Mouse (Mus musculus) C2C12 (cell line): ENCODE measurements around the gene Gm20388. TPM values are rescaled to one million over a fixed set of nuclear protein-coding genes. Genes with fewer than 3 reads are reported as not detected.
"Not testable (repeated sequence)": the region's sequence is repeated elsewhere in the genome, so short reads cannot be mapped to it uniquely, and the experiment has no call there.

Experiments
- H3K27me3 ChIP-seq: one replicate; pipeline ENCODE4 v1.6.1; 2011; ENCODE audit not compliant: control insufficient read depth, insufficient read depth, insufficient read length
- H3K36me3 ChIP-seq: one replicate; pipeline ENCODE4 v1.6.1; 2011; ENCODE audit not compliant: control insufficient read depth, insufficient read depth
- H3K4me3 ChIP-seq: one replicate; pipeline ENCODE4 v1.5.1; 2011; ENCODE audit warnings: mild to moderate bottlenecking, control low read depth; ENCODE audit not compliant: poor library complexity, insufficient read depth, severe bottlenecking
- H3K79me2 ChIP-seq: one replicate; pipeline ENCODE4 v1.6.1; 2011; ENCODE audit not compliant: control insufficient read depth, insufficient read depth
- H3K79me3 ChIP-seq: one replicate; pipeline ENCODE4 v1.6.1; 2011; ENCODE audit warnings: low read depth, control low read depth
- H3ac ChIP-seq: one replicate; pipeline ENCODE3; 2011; ENCODE audit warnings: low read depth; ENCODE audit not compliant: control insufficient read depth, insufficient read length
- CEBPB ChIP-seq: IDR thresholded peaks from one replicate; pipeline ENCODE4 v1.6.1; 2011; ENCODE audit warnings: low read depth, mild to moderate bottlenecking, control low read depth, moderate library complexity
- CTCF ChIP-seq: IDR thresholded peaks from one replicate; pipeline ENCODE4 v1.5.1; 2011; ENCODE audit not compliant: control insufficient read depth, insufficient read depth, insufficient read length
- FOSL1 ChIP-seq: IDR thresholded peaks from one replicate; pipeline ENCODE4 v1.8.0; 2011; ENCODE audit warnings: mild to moderate bottlenecking, low read length; ENCODE audit not compliant: poor library complexity, insufficient read depth, severe bottlenecking
- MAX ChIP-seq: IDR thresholded peaks from one replicate; pipeline ENCODE4 v1.6.1; 2011; ENCODE audit warnings: mild to moderate bottlenecking, control low read depth
- MYOD1 ChIP-seq: IDR thresholded peaks from one replicate; pipeline ENCODE4 v1.6.1; 2011; ENCODE audit warnings: low read depth; ENCODE audit not compliant: control insufficient read depth, insufficient read length
- MYOG ChIP-seq: IDR thresholded peaks from one replicate; pipeline ENCODE4 v1.6.1; 2011; ENCODE audit not compliant: control insufficient read depth, insufficient read length; ENCODE audit errors: extremely low read depth
- USF1 ChIP-seq: IDR thresholded peaks from one replicate; pipeline ENCODE4 v1.6.1; 2011; ENCODE audit warnings: low read depth, mild to moderate bottlenecking, control low read depth, moderate library complexity
- polyA plus RNA-seq: library from polyadenylated mRNA; unstranded; fragments of >200 nt; fragmentation: generic; extraction: Trizol; gene quantifications from one replicate; pipeline ENCODE4 v1.2.1, GENCODE M21; 2012; ENCODE audit warnings: missing spikeins

Gm20388 gene
- polyA plus RNA-seq, 1 experiment = 15.0 TPM

DNA sequence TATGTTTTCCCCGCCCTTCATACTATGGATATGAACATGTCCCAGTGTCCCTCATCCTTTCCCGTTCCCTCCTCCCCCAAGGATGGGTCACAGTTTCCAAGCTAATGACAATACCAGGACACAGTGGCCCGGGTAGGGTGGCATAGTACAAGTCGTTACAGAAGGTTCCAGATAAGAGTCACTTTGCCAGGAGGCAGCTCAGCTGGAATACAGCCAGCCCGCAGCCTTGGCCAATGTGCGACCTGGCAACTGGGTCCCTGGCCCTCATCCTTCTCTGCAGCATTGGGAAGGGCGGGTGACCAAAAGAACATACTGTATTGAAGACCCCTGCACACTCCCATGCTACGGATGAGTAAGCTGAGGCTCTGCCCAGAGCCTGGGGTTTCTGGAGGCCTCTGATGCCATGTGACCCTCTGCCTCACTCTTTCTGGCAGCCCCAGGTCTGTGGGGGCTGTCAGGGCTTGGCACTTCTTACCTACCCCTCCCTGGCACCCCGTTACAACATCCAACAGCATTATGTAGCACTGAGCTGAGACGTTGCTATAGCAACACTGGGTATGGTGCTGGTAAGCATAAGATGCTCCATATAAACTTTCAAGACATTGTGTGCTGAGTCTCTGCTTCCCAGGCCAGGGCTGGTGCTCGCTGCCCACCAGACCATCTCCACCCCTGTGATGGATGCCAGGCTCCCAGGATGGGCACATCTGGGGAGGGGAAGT, 418.5 kb downstream of the Gm20388 start:
- Histone ChIP-seq H3K27me3 (no peaks in the 10 kb centered on the region), H3K79me2 (no peaks in the 10 kb centered on the region), H3ac (no peak overlapping the region), H3K4me3 (no peak overlapping the region), H3K36me3 (no peaks in the 10 kb centered on the region), H3K79me3 (peaks cover 2% of the 10 kb centered on the region)
- TF ChIP-seq CEBPB (no peak), MYOG (no peak), MYOD1 (no peak), MAX (no peak), USF1 (no peak), FOSL1 (no peak), CTCF (no peak)

DNA sequence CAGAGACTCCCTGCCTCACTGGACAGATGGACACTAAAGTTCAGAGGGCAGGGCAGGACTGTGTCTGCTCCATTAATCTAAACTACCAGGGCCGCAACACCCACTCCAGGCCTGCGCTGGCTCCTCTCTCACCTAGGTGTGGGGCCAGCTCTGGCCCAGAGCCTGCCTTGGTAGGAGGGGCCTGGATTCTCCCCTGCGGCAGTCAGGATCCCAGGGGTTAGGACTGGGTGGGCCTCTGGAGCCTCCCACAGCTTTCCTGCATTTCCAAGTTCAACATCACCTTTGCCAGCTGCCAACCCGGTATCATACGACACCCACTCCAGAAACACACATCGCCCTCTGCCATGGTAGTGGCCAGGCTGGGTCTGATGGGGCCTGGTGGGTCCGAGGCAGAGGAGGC, 420.4 kb downstream of the Gm20388 start:
- H3K27me3 ChIP-seq = no peaks in the 10 kb centered on the region
- TF ChIP-seq MAX (no peak), CTCF (no peak), MYOD1 (no peak), USF1 (no peak), MYOG (no peak), CEBPB (no peak), FOSL1 (no peak)
- H3ac ChIP-seq = no peak overlapping the region
- H3K36me3 ChIP-seq = no peaks in the 10 kb centered on the region
- H3K4me3 ChIP-seq = no peak overlapping the region
- H3K79me2 ChIP-seq = no peaks in the 10 kb centered on the region
- peaks cover 2% of the 10 kb centered on the region for H3K79me3 ChIP-seq

DNA sequence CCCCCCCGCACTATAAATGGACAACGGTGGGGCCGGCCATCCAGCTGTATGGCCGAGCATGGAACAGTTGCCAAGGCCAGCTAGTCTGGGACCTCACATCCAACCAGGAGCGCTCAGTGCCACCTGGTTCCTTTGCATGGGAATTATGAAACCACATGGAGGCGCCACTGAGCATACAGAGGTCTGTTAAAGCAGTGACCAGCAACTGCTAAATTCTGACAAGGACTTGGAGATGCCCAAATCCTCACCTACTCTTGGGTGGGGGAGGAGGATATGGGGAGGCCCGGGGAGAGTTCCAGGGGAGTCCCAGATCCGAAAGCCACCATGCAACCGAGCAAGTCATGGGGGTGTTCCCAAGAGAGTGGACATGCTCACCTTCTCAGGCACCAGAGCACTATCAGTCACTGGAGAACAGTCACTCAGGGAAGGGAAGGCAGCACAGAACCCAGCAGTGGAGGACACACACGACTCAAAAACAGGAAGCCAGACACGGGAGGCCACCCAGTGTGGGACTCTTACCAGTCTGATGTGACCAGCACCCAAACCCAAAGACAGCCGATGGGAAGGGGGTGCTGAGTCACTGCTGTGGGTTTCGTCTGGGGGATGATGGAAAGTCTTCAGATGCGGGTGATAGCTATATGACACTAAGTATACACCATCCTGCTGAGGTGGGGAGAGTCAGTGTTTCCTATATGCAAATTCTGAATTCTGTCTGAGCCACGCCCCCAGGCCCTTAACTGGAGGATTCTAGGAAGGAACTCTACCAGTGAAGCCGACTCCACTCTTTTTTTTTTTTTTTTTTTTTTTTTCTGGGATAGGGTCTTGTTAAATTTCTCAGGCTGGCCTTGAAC, 422.0 kb downstream of the Gm20388 start:
- no peaks in the 10 kb centered on the region for H3K79me2 ChIP-seq
- H3K36me3 ChIP-seq = no peaks in the 10 kb centered on the region
- TF ChIP-seq USF1 (no peak), MYOD1 (no peak), CTCF (no peak), CEBPB (no peak), MAX (no peak), MYOG (no peak), FOSL1 (no peak)
- H3K27me3 ChIP-seq = no peaks in the 10 kb centered on the region
- H3K79me3 ChIP-seq = peaks cover 2% of the 10 kb centered on the region
- H3K4me3 ChIP-seq = no peak overlapping the region
- no peak overlapping the region for H3ac ChIP-seq

DNA sequence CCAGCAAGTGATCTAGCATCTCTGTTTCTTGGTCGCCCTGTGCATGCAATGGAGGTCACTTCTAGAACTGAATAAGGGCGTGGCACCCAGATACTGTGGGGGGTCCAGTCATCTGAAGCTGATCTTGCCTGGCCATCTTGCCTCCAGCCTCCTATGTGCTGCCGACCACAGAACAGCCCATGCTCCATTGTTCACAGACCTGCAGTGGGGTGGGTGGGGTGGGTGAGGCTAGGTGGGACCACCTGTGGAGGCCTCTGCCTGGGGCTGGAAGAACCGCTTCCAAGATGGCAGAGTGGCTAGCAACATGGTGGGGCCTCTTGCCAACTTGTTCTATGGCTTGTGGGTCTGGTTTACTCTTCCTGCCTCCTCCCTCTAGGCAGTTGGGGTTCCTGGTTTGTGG, 423.0 kb downstream of the Gm20388 start:
- no peaks in the 10 kb centered on the region for H3K79me2 ChIP-seq
- H3K79me3 ChIP-seq = peaks cover 2% of the 10 kb centered on the region
- H3K27me3 ChIP-seq = no peaks in the 10 kb centered on the region
- H3K36me3 ChIP-seq = no peaks in the 10 kb centered on the region
- TF ChIP-seq FOSL1 (no peak), CEBPB (no peak), MYOG (no peak), USF1 (no peak), MAX (no peak), CTCF (no peak), MYOD1 (no peak)
- no peak overlapping the region for H3ac ChIP-seq
- H3K4me3 ChIP-seq = no peak overlapping the region

DNA sequence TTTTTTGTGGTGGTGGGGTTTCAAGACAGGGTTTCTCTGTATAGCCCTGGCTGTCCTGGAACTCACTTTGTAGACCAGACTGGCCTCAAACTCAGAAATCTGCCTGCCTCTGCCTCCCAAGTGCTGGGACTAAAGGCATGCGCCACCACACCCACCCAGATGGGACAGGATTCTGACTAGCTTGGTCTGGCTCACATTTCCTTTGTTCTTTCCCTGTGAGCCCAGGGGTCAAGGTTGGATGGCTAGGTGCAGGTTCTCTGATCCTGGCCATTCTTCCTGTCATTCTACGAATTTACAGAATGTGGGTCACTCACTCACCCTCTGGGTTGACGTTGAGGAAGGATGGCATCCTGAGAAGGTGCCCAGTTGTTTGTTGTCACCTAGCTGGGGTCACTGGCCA, 423.6 kb downstream of the Gm20388 start:
- not testable (repeated sequence) for H3K79me3 ChIP-seq, H3K36me3 ChIP-seq

DNA sequence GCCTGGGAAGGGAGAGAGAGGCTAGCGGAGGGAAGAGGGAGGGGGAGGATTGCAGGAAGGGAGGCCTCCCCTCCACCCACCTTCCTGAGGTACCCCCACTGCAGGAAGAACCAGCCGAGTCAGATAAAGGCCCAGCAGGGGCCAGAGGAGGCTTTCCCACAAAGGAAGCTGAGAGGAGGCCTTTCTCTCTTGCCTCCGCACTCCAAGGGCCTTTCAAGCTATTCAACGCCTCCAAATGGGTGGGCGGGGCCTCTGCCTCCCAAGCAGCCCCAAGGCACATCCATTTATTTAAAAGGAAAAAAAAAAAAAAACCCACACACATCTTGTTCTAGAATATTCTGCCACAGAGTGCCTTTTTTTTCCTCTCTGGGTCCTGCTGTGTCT, 424.2 kb downstream of the Gm20388 start:
- Histone ChIP-seq H3K79me3 (peaks cover 2% of the 10 kb centered on the region), H3K4me3 (no peak overlapping the region), H3K27me3 (no peaks in the 10 kb centered on the region), H3K36me3 (no peaks in the 10 kb centered on the region), H3ac (no peak overlapping the region), H3K79me2 (no peaks in the 10 kb centered on the region)
- no peak for TF ChIP-seq USF1

More for the DNA sequence above, 423.6 kb downstream of the Gm20388 start:
- not testable (repeated sequence) for H3ac ChIP-seq, H3K27me3 ChIP-seq, H3K4me3 ChIP-seq, H3K79me2 ChIP-seq
